Mouse (Mus musculus): ENCODE data around the gene Msto1.

DNA sequence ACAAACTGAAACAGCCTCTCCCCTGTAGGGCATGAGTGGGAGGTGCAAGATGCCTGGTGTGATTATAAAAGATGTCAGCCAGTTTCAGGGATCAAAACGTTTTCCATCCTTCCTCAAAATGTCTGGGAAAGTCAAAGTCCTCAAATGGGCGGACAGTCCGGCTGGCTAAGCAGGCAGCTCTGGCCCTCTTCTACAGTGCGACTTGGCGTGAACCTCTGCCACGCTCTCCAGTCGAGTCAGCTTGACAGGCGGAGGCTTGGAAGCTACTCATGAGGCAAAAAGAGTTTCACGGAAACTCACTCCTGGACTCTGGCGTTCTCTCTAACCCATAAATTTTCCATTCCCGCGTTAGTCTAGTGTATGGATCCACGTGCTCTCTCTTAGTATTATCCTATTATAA lies 5.2 kb upstream of the Msto1 start:
- TF ChIP-seq HCFC1 (IDR thresholded peaks at IDR 0.05; ENCODE audit: low read depth, low read length) = no peak
- TF ChIP-seq CTCF (IDR thresholded peaks at IDR 0.05 in 2 of 3, conservative IDR thresholded peaks at IDR 0.05 in 1 of 3; ENCODE audit: control insufficient read depth in 1 of 3, insufficient read depth in 1 of 3, low read depth in 2 of 3, low read length in 3 of 3, poor library complexity in 1 of 3, severe bottlenecking in 1 of 3) = no peak
- no peak for TF ChIP-seq POLR2A (IDR thresholded peaks at IDR 0.05; ENCODE audit: control insufficient read depth in 1 of 2, insufficient read depth in 1 of 2, low read depth in 1 of 2, low read length in 2 of 2, poor library complexity in 1 of 2)
- TF ChIP-seq JUND (IDR thresholded peaks at IDR 0.05; ENCODE audit: low read depth, low read length) = no peak
- TF ChIP-seq MYC (IDR thresholded peaks at IDR 0.05; ENCODE audit: low read depth, low read length) = no peak
- TF ChIP-seq MEF2A (IDR thresholded peaks at IDR 0.05; ENCODE audit: extremely low read depth, insufficient replicate concordance, low read depth, low read length, poor library complexity, severe bottlenecking) = no peak
